Mouse (Mus musculus): ENCODE measurements at regions not wholly inside any gene's neighbourhood (a gene's known extent, or its start where the extent isn't known, plus 50 kb on each side); places are given as distances from the start of the nearest gene placed in this dataset.

DNA sequence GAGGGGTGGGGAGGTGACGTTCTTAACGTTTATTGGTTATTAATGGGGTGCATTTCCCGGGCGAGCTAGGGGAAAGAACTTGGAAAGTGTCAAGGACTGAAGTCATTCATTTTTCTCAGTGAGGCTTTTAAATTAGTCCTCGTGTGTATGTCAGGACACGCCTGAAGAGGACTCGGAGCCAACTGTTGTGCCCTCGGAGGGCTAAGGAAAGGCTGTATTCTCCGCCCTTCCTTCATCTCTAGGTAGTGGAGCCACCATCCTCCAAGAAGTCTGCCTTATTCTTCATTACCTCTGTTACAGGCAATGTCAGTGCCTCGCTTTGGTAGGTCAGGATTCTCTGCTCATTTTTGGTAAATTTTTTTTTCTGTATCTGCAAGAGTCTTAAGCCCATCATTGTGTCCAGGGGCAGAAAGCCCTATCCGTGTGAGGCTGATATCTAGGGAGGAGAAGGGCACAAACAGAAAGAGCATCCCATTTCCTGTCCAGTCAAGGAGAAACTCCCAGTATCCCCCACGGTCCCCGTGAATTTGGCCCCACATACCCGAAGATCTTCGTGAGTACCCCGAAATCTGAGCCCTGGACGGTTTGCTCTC, 84.2 kb upstream of the Calm2 start:
- intact Hi-C loops (cut with DNase I), result loop anchor here (2.0 kb wide), 2 partner anchors 84 to 216 kb away; partner anchors contain the start of gene Calm2

DNA sequence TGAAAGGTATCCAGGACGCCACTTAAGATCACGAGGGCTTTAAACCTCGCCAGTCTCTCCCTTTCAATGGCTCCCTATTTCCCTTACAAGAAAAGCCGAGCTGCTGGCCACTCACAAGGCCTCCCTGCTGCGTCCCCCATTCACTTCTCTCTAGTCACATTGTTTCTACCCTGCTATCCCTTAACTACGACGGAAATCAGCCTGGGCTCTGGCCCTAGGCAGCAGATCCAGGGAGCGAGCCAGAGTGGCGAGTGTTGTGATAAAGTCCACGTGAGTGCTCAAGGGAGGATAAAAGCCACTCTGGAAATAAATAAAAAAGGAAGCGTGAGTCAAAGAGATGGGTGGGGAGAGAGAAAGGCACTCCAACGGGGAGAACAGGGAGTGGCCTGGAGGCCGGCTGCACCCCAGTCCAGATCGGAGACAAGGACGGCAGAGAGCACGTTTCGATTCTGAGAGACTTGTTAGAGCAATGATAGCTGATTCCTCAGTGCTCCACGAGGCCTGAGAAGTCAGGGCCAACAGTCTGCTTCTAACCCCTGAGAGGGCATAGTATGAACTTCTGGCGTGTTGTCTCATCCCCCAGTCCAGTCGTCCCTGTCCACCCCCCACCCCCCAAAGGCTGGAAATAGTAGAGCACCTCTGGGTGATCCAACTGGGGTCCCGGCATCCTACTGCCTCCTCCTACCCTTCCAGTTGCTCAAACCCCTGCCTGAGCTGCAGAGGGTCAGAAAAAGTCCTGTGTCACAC, 84.8 kb upstream of the Calm2 start:
- intact Hi-C loops (cut with DNase I), result loop anchor here (2.0 kb wide), 2 partner anchors 85 to 217 kb away; partner anchors contain the start of gene Calm2

DNA sequence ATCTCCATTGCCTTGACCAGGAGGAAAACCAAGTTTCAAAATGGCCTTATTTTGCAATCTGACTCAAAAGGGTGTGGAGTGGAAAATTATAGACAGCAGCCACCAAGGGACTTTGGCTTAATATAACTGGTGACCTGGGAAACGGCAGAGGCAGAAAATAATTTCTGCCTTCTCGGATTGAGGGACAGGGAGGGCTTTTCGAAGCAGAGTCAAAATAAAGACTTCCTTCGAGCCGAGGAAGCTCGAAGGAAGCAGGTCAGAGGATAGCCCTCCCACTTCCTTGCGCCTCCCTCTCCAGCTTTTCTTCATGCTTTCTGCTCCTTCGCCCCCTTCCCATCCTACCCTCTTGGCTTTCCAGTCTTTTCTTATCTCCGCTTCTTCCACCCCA, 85.4 kb upstream of the Calm2 start:
- intact Hi-C loops (cut with DNase I), result no loop called here

DNA sequence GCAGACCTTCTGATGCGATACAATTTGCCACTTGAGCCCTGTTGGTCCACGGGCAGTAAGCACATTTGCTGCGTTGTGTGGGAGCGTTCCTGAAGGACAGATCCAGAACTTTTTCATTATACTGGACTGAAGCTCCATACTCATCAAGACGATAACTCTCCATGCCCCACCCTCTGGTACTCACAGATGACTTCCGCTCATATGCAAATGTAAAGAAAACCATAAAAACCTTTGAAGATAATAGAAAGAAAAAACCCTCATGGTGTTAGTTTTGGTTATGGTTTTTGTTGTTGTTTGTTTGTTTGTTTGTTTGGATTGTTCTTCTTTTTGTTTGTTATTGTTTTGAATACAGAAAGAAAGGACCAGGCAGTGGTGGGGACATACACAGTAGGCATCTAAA, 86.0 kb upstream of the Calm2 start:
- intact Hi-C loops (cut with DNase I), result no loop called here

DNA sequence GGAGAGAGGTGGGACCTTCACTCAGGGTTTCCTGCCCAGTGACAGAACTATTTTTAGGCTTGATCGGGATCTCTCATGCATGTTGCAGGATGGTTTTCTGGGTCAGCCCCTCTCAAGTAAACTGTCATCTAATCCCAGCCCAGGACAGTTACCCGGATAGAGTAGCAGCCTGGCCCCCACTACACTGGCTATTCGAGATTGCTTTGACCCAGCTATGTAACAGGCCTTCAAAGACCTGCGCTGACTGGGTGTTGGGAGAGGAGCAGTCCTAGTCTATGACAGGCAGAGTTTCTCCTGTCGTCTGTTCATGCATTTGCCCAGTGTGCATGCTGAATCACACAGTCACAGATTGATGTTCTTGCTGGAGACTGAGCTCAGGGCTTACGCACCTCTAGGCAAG, 86.2 kb upstream of the Epcam start:
- intact Hi-C loops (cut with DNase I), result no loop called here

DNA sequence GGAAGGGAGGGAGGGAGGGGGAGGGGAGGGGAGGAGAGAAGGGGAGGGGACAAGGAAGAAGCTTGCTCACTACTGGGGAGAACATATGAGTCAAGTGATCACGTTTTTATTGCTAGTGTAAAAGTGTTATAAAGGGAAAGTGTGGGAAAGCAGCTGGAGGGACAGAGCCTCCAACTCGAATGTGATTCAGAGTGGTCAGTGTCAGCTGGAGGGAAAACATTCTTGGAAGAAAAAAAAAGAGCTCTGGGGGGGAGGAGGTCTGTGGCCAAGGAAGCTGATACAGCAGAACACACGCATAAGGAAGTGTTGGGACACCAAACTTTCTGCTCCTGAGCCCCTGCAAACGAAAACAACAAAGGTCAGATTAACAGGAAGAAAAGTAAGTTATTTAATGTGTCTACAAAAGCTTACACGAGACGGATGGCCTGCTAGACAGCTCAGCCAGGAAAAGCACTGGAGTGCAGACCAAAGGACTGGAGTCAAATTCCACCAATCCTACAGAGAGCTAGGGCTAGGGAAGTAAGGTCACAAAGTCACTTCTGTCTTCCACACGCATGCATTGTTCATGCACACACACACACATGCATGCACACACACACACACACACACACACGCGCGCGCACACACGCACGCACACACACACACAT, 85.1 kb upstream of the Epcam start:
- intact Hi-C loops (cut with DNase I), result no loop called here

DNA sequence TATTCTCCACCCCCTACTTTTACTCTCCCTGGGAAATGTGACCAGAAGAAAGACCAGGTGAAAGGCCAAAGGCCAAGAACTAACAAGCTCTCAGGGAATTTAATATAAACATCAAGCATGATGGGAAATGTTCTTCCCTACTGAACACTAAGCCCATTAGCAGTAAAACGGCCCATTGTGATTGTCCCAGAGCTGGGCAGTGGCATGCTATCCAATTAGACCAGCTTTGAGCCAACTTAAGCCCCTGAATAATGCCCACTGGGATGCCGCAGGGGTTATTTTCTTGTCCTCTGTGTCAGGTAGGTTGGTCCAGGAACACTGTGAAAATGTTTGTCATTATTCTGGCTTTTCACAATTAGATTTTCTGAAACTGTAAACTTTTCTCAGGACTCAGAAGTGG, 81.2 kb upstream of the Epcam start:
- intact Hi-C loops (cut with DNase I), result no loop called here

DNA sequence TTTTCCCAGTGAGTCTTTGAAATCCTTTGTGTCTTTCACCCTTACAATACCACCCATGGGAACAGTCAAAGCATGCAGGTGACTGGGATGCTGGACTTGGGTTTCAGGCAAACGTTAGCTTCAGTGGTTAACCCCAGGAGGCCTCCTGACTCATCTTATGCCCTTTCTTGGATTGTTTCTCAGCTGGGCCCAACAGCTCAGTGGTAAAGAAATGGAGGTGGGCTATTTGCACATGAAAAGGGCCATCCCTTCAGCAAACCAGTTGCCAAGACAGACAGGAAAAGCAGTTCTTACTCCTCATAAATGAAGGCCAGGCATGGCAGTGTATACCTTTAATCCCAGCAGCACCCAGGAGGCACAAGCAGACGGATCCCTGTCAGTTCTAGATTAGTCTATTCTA, 77.4 kb upstream of the Epcam start:
- intact Hi-C loops (cut with DNase I), result no loop called here

DNA sequence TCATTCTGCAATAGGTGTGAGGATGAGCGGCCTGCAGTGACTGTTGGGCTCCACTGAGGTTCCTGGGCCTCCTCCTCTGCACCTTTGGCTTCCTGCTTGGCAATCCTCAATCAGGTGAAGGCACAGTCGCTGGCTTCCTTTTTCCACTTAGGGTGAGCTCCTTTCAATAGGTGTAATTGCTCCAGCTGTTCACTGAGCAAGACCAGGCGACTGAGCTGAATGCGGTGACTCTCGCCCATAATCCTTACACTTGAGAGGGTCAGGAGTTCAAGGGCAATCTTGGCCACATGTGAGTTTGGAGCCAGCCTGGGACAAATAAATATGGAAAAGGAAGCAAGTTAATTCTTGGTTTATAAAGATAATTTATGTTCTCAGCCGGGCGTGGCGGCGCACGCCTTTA, 76.1 kb upstream of the Epcam start:
- intact Hi-C loops (cut with DNase I), result no loop called here

DNA sequence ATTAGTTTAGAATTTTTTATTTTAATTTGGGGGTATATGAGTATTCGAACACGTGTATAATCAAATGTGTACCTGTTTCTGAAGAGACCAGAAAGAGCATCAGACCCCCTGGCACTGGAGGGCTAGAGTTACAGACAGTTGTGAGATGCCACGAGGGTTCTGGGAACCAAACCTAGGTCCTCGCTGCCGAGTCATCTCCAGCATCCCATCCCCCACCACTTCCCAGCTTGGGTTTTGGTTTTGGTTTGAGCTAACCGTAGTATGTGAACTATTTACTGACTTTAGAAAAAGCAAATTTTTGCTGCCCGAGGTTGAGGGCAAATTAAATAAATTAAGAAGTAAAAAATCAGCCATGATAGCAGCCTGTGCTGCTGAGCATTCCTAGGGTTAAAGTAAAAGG, 74.9 kb upstream of the Epcam start:
- intact Hi-C loops (cut with DNase I), result no loop called here

DNA sequence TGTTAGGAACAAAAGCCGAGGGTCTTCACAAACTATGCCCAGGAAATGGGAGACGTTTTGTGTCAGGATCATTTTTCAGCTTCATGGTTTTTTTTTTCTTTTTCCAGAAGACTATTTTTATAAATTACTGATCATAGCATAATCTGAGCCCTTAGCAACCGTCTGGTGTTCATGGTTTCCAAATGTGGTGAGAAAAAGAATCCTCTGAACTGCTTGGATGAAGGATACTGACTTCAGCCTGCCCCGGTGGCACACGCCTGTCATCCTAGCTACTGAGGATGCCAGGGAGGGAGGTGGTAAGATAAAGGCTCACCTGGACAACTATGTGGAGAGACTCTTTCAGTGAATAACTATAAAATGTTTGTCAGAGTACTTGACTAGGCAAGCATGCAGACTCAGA, 72.4 kb upstream of the Epcam start:
- intact Hi-C loops (cut with DNase I), result no loop called here

DNA sequence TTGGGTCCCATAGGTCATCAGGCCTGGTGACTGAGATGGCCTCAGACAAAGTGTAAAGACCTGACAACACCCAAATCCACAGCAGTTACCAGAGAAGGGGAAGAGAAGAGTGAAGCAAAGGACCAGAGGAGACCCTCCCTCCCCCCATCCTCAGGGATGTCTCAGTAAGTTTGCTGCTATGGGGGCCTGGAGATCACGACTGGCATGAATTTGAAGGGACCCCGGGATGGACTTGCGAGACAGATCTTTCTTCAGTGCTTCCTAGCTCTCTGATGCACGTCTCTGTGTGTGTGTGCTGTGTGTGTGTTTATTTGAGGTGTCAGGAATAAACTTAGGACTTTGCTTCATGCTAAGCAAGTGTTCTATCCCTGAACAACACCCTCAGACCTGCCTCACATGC, 70.1 kb upstream of the Epcam start:
- intact Hi-C loops (cut with DNase I), result no loop called here

DNA sequence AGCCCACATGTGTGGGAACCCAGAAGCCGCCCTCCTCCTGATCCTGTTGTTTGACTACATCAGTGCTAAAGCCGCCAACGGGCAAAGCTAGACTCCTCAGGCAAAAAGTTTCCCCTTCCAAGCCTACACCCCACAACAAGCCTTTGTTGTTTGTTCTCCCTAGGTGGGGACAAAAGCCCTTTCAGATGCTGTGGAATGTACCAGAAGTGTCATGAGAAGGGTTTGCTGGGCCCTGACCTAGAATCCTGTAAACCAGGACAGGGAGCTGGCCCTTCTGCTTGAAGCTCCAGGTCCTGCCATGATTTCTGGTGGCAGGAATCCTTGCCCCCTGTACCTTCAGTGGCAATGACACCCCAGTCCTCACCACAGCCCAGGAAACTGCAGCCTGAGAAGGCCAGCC, 69.5 kb upstream of the Epcam start:
- intact Hi-C loops (cut with DNase I), result no loop called here

DNA sequence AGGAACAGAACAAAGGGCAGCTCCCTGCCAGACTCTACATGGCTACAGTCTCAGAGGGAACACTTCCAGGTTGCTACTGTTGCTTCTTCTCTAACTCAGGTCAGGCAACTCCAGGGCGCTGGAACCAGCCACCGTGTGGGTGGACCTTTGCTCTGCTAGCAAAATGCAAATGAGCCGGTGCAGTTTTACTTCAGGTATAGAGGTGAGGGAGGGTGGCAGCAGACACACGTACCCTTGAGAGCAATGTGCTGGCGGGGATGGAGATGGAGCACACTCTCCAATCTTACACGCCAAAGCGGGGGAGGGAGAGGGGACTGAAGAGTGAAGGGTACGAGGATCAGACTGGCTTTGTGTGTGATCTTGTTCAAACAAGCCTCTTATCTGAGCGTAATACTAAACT, 68.8 kb upstream of the Epcam start:
- intact Hi-C loops (cut with DNase I), result no loop called here

DNA sequence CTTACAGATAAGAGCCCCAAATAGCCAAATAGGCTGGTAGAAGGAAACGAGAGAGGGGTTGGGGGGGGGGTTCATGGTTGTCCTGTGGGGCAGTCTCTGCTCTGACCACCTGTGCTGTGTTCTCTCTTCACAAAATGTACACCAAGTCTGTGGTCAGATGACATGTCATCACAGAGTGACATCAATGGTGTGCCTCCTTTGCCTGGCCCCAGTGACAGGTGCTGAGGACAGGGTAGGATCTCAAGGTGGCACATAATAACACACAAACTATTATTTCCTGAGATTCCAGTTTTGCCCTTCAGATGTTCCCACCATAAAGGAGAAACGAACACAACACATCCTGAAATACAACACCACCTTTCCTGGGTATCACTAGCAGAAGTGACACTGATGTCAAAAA, 68.3 kb upstream of the Epcam start:
- intact Hi-C loops (cut with DNase I), result no loop called here

DNA sequence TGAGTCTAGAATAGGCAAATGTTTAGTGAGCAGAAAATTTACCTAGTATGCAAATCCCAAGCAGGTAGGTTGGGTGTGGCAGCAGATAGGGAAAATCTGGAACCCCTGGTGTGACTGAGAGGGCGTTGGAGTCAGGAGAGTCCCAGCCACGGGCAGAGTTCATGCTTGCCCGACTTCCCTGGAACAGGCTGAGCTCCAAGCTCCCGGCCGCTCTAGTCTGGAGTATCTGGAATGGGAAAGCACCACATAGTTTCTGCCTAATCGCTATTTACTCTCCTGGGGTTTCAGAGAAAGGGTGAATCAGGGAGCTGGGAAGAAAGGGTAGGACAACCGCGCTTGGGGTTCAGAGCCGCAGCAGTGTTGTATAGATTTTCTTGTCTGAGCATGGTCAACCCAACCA, 65.8 kb upstream of the Epcam start:
- intact Hi-C loops (cut with DNase I), result loop anchor here (5.0 kb wide), 2 partner anchors 128 to 533 kb away; no protein-coding TSS in a partner anchor

DNA sequence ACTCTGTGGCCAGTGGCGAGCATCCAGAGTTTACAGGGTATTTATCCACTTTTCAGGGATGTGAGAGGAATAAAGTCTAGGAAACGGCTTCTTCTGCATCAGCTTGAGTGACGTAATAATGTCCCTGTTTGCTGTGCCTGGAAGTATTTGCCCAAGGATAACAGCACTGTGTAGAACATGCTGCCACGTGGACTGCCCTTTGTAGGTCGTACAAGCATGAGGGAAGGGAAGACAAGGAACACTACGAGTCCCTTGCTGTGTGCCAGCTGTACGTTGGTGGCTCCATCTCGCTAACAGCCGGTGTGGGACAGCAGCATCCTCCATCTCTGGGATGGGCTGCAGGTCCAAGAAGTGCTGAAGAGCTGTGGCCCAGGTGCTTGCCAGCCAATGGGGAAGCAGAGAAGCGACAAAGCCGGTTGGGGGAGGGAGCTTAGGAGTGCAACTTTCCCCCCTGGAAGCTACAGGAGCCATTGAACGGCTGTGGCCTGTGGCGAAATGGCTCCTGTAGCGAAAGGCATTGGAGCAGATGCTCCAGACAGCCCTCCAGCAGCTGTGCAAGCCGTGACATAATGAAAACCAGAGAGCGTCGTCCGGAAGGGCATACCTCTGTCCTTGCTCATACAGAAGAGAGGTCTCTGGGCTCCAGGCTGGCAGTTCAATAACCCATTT, 65.0 kb upstream of the Epcam start:
- intact Hi-C loops (cut with DNase I), result loop anchor here (1.0 to 5.0 kb wide), 3 partner anchors 129 to 534 kb away; no protein-coding TSS in a partner anchor

DNA sequence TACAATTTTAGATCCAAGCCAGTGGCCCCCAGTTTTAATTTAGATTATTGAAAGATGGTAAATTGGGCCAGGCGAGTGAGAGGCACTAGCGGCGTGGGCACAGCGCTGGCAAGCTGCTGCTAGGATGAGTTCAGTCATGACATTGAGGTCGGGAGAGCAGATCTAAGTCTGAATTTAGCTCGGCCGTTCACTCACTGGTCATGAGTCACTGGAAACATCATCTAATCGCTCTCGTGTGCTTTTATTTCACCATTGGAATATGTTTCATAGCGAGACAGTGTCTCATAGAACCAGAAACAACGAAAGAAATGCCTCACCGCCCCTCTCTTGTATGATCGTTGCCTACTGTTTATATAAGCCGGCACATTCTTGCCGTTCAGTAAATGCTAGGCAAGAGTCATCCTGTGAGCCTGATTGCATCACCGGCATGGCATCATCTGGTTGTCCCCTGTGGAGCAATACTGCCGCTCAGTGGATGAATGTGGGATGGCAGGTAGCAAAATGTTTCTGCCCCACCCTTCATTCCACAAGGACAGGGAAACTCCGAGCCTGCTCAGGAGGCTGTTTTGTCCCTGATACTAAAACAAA, 64.3 kb upstream of the Epcam start:
- intact Hi-C loops (cut with DNase I), result loop anchor here (1.0 to 5.0 kb wide), 3 partner anchors 129 to 534 kb away; no protein-coding TSS in a partner anchor

DNA sequence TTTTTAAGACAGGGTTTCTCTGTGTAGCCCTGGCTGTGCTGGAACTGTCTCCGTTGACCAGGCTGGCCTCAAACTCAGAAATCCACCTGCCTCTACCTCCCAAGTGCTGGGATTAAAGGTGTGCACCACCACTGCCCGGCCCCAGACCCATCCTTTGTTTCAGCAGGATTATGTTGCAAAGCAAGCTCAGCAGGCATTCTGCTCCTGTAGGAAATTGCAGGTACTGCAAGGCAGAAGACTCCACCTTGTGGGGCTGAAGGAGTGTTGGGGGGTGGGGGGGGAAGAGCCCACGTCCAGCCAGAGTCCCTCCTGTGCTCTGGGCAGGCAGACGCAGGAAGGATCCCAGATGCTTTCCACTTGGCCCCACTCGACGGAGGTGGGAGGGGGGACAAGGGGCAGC, 52.2 kb upstream of the Epcam start:
- intact Hi-C loops (cut with DNase I), result no loop called here

DNA sequence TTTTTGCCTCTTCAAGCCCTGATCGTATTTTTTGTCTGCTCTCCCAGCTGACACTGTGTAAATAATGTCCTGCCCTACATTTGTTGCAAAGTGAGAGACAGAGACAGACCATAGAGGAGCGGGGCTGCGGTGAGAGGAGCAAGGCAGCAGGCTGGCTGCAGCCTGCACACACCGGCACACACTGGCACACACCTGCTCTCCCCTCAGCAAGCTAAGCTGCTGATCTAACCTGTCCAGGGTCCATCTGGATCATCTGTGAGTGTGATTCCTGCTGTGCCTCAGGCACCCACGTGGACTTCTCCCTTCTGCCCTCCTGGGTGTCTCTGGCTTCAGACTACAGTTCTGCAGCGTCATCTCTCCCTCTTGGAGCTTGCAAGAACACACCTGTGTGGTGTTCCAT, 50.4 kb upstream of the Epcam start:
- intact Hi-C loops (cut with DNase I), result no loop called here

Data from adrenal gland (tissue).